Mouse (Mus musculus) CH12.LX (cell line): ENCODE results near the gene Pcbd2.

Source experiments
- CHD1 ChIP-seq: IDR thresholded peaks from 2 replicates; pipeline ENCODE4 v1.6.1; 2012; ENCODE audit warnings: low read depth, low read length, improper control_type of control experiment, inconsistent platforms
- CTCF ChIP-seq, 2 experiments: IDR thresholded peaks in 1 of 2; conservative IDR thresholded peaks in 1 of 2; 2 replicates each; pipeline ENCODE4 v1.5.1; 2011 to 2012; ENCODE audit warnings: low read depth in 2 of 2, low read length in 2 of 2, improper control_type of control experiment in 1 of 2, inconsistent platforms in 1 of 2, mild to moderate bottlenecking in 1 of 2, moderate library complexity in 1 of 2
- JUND ChIP-seq: conservative IDR thresholded peaks from 2 replicates; pipeline ENCODE4 v1.6.1; 2011; ENCODE audit warnings: low read depth, low read length, improper control_type of control experiment
- MAFK ChIP-seq: IDR thresholded peaks from 2 replicates; pipeline ENCODE4 v1.6.1; 2011; ENCODE audit warnings: low read length, improper control_type of control experiment; ENCODE audit not compliant: insufficient replicate concordance
- MXI1 ChIP-seq: IDR thresholded peaks from 2 replicates; pipeline ENCODE4 v1.6.1; 2011; ENCODE audit warnings: mild to moderate bottlenecking, low read depth, low read length, improper control_type of control experiment
- ZMIZ1 ChIP-seq: IDR thresholded peaks from 2 replicates; pipeline ENCODE4 v1.6.1; 2012; ENCODE audit warnings: low read depth, mild to moderate bottlenecking, inconsistent platforms, low read length, improper control_type of control experiment

- TF ChIP-seq JUND (no peak), CTCF (conservative IDR thresholded peaks at IDR 0.05 in 1 of 2, IDR thresholded peaks at IDR 0.05 in 1 of 2; ENCODE audit: low read depth in 2 of 2, low read length in 2 of 2) (no peak), CHD1 (no peak), MAFK (no peak), ZMIZ1 (no peak), MXI1 (no peak)
Measured at GRCm38 (mm10) chr13:55813490-55814016, 86.4 kb downstream of the Pcbd2 start.
